Mouse (Mus musculus) kidney, postnatal 0 days (tissue): ENCODE results near the gene Scgb3a1. TPM values are rescaled to one million over a fixed set of nuclear protein-coding genes. Genes with fewer than 3 reads are reported as not detected.

Experiments used
- ATAC-seq: fragments of 200-750 bp; cut with Nextera tagmentation; replicated peaks from 2 replicates; pipeline ENCODE4 v1.8.0; 2017; ENCODE audit warnings: low read depth, moderate number of reproducible peaks, moderate TSS enrichment, moderate library complexity; ENCODE audit not compliant: low FRiP score
- DNase-seq: peaks from one replicate; pipeline ENCODE4 v3.0.0-alpha.2; 2016; ENCODE audit warnings: low spot score
- H3K27ac ChIP-seq: fragments of 300-500 bp; sonication (generic); 2 replicates; pipeline ENCODE4 v1.5.1; 2014; ENCODE audit warnings: mild to moderate bottlenecking
- H3K27me3 ChIP-seq: fragments of 300-500 bp; sonication (generic); 2 replicates; pipeline ENCODE4 v1.6.1; 2014; ENCODE audit warnings: low read length, mixed read lengths; ENCODE audit not compliant: insufficient read depth
- H3K36me3 ChIP-seq: fragments of 300-500 bp; sonication (generic); 2 replicates; pipeline ENCODE4 v1.6.1; 2014; ENCODE audit warnings: low read length, mixed read lengths; ENCODE audit not compliant: insufficient read depth
- H3K4me1 ChIP-seq: fragments of 300-500 bp; sonication (generic); replicated peaks from 2 replicates; pipeline ENCODE4 v1.6.1; 2014; ENCODE audit warnings: antibody characterized with exemption, low read length, mixed read lengths; ENCODE audit not compliant: insufficient read depth
- H3K4me2 ChIP-seq: fragments of 300-500 bp; sonication (generic); 2 replicates; pipeline ENCODE4 v1.6.1; 2014; ENCODE audit warnings: mild to moderate bottlenecking, low read length, moderate library complexity, mixed read lengths
- H3K4me3 ChIP-seq: fragments of 300-500 bp; sonication (generic); replicated peaks from 2 replicates; pipeline ENCODE4 v1.5.1; 2014; ENCODE audit warnings: low read depth, low read length
- H3K9ac ChIP-seq: fragments of 300-500 bp; sonication (generic); 2 replicates; pipeline ENCODE4 v1.6.1; 2014; ENCODE audit warnings: low read depth, low read length
- H3K9me3 ChIP-seq: fragments of 300-500 bp; sonication (generic); replicated peaks from 2 replicates; pipeline ENCODE4 v1.6.1; 2016; ENCODE audit warnings: low read length, inconsistent platforms, mixed read lengths
- CTCF ChIP-seq: IDR thresholded peaks from 2 replicates; pipeline ENCODE4 v1.5.1; 2016; ENCODE audit warnings: antibody characterized with exemption, low read depth, mild to moderate bottlenecking, moderate library complexity
- WGBS: fragments of 180-500 bp; shearing (Covaris S2); extraction: QIAGEN DNeasy Blood & Tissue Kit; methylation state at CpG from one replicate; pipeline ENCODE4 v1.1.7; 2014; 5-methylcytosine and 5-hydroxymethylcytosine counted together
- polyA plus RNA-seq: library from polyadenylated mRNA; unstranded; fragments of >200 nt; fragmentation: Nextera tagmentation; extraction: Ambion mirVana; gene quantifications from 2 replicates; pipeline ENCODE4 v1.2.1, GENCODE M21; 2015

Gene Scgb3a1
- polyA plus RNA-seq, 1 experiment from 2014 or later = not detected

- Histone ChIP-seq H3K27ac (no peak overlapping the region), H3K9me3 (no peaks in the 10 kb centered on the region), H3K4me2 (no peak overlapping the region), H3K36me3 (no peaks in the 10 kb centered on the region), H3K9ac (no peak overlapping the region), H3K27me3 (no peaks in the 10 kb centered on the region), H3K4me1 (peaks cover 17% of the 10 kb centered on the region), H3K4me3 (no peak overlapping the region)
- no peak for ATAC-seq
- TF ChIP-seq CTCF = no peak
- no peak for DNase-seq
Measured at GRCm38 (mm10) chr11:49655501-49655900, 7.9 kb upstream of the Scgb3a1 start.

- H3K4me1 ChIP-seq = peaks cover 10% of the 10 kb centered on the region; the same call in 1 of the 2 replicates
- no peak overlapping the region for H3K4me3 ChIP-seq
- no peak overlapping the region for H3K4me2 ChIP-seq
- WGBS = 59% methylated on average over 4 of the region's 4 CpGs
- H3K9me3 ChIP-seq = no peaks in the 10 kb centered on the region
- no peak for ATAC-seq
- no peaks in the 10 kb centered on the region for H3K36me3 ChIP-seq
- TF ChIP-seq CTCF = no peak
- no peak overlapping the region for H3K9ac ChIP-seq
- H3K27ac ChIP-seq = no peak overlapping the region
- no peaks in the 10 kb centered on the region for H3K27me3 ChIP-seq
- no peak for DNase-seq
Measured at GRCm38 (mm10) chr11:49658065-49658464, 5.3 kb upstream of the Scgb3a1 start.

GRCm38 (mm10) chr11:49658791-49659469 lies 4.5 kb upstream of the Scgb3a1 start:
- H3K36me3 ChIP-seq = no peaks in the 10 kb centered on the region
- no peaks in the 10 kb centered on the region for H3K9me3 ChIP-seq
- H3K4me3 ChIP-seq = no peak overlapping the region
- no peak for DNase-seq
- TF ChIP-seq CTCF = no peak
- no peak for ATAC-seq
- no peak overlapping the region for H3K9ac ChIP-seq
- H3K4me2 ChIP-seq = no peak overlapping the region
- H3K27ac ChIP-seq = peak overlapping the region; percentile 47; the same call in 1 of the 2 replicates
- 72% methylated on average over 10 of the region's 10 CpGs for whole genome bisulfite sequencing
- H3K4me1 ChIP-seq = 0 out of 2 replicates have a peak, but pooled peaks cover 8% of the 10 kb centered on the region
- H3K27me3 ChIP-seq = no peaks in the 10 kb centered on the region

GRCm38 (mm10) chr11:49659470-49659799 lies 4.0 kb upstream of the Scgb3a1 start:
- H3K27ac ChIP-seq = no peak overlapping the region
- H3K36me3 ChIP-seq = no peaks in the 10 kb centered on the region
- H3K4me3 ChIP-seq = no peak overlapping the region
- H3K9ac ChIP-seq = no peak overlapping the region
- DNase-seq (no peak), ATAC-seq (no peak)
- no peak overlapping the region for H3K4me2 ChIP-seq
- H3K9me3 ChIP-seq = no peaks in the 10 kb centered on the region
- no peaks in the 10 kb centered on the region for H3K27me3 ChIP-seq
- 0 out of 2 replicates have a peak, but pooled peaks cover 8% of the 10 kb centered on the region for H3K4me1 ChIP-seq
- no peak for TF ChIP-seq CTCF
- 67% methylated on average over 7 of the region's 7 CpGs for WGBS

- Histone ChIP-seq H3K4me3 (no peak overlapping the region), H3K27me3 (no peaks in the 10 kb centered on the region), H3K36me3 (no peaks in the 10 kb centered on the region), H3K27ac (no peak overlapping the region), H3K4me1 (0 out of 2 replicates have a peak, but pooled peaks cover 8% of the 10 kb centered on the region), H3K9ac (no peak overlapping the region), H3K9me3 (no peaks in the 10 kb centered on the region), H3K4me2 (no peak overlapping the region)
- WGBS = 62% methylated on average over 15 of the region's 15 CpGs
- TF ChIP-seq CTCF = peak; percentile 13; the same call in 1 of the 2 replicates
- no peak for DNase-seq
- ATAC-seq = no peak
Measured at GRCm38 (mm10) chr11:49662292-49662780, 1.1 kb upstream of the Scgb3a1 start.

- 74% methylated on average over 12 of the region's 12 CpGs for WGBS
- Histone ChIP-seq H3K4me1 (no peaks in the 10 kb centered on the region), H3K4me2 (no peak overlapping the region), H3K9ac (no peak overlapping the region), H3K36me3 (0 out of 2 replicates have a peak, but pooled peaks cover 10% of the 10 kb centered on the region), H3K4me3 (no peak overlapping the region), H3K27me3 (no peaks in the 10 kb centered on the region), H3K27ac (no peak overlapping the region), H3K9me3 (no peaks in the 10 kb centered on the region)
- no peak for ATAC-seq
- DNase-seq = no peak
- TF ChIP-seq CTCF = no peak
Measured at GRCm38 (mm10) chr11:49664262-49665140, 1.1 kb downstream of the Scgb3a1 start.
